Mouse (Mus musculus) E14TG2a.4 (cell line): ENCODE results near the gene 2310039H08Rik.

Source experiments
- H3K27me3 ChIP-seq: 2 replicates; pipeline ENCODE4 v1.6.1; 2014; ENCODE audit warnings: low read length, control low read depth; ENCODE audit not compliant: insufficient read depth
- H3K36me3 ChIP-seq: 2 replicates; pipeline ENCODE4 v1.6.1; 2014; ENCODE audit warnings: low read length, control low read depth; ENCODE audit not compliant: insufficient read depth
- H3K4me1 ChIP-seq: replicated peaks from 2 replicates; pipeline ENCODE4 v1.6.1; 2014; ENCODE audit warnings: low read depth, low read length, control low read depth
- H3K4me3 ChIP-seq: replicated peaks from 2 replicates; pipeline ENCODE4 v1.5.1; 2014; ENCODE audit warnings: mild to moderate bottlenecking, low read length
- H3K9me3 ChIP-seq: 2 replicates; pipeline ENCODE4 v1.6.1; 2014; ENCODE audit warnings: low read length, control low read depth
- CTCF ChIP-seq: conservative IDR thresholded peaks from 2 replicates; pipeline ENCODE4 v1.5.1; 2014; ENCODE audit warnings: low read length
- NANOG ChIP-seq: IDR thresholded peaks from 2 replicates; pipeline ENCODE4 v1.6.1; 2014; ENCODE audit warnings: borderline replicate concordance, low read length, mixed read lengths
- POU5F1 ChIP-seq: IDR thresholded peaks from 2 replicates; pipeline ENCODE4 v1.6.1; 2014; ENCODE audit warnings: low read length, borderline replicate concordance

Gene 2310039H08Rik

GRCm38 (mm10) chr17:46734055-46734454 lies 38.4 kb upstream of the 2310039H08Rik start:
- peaks cover 37% of the 10 kb centered on the region for H3K36me3 ChIP-seq
- no peak overlapping the region for H3K4me3 ChIP-seq
- no peak for TF ChIP-seq NANOG
- no peak for TF ChIP-seq POU5F1
- no peak for TF ChIP-seq CTCF

GRCm38 (mm10) chr17:46735287-46735686 lies 37.1 kb upstream of the 2310039H08Rik start:
- Histone ChIP-seq H3K27me3 (0 out of 2 replicates have a peak, but pooled peaks cover 4% of the 10 kb centered on the region), H3K4me1 (peaks cover 21% of the 10 kb centered on the region), H3K36me3 (peaks cover 37% of the 10 kb centered on the region), H3K4me3 (no peak overlapping the region), H3K9me3 (no peaks in the 10 kb centered on the region)
- TF ChIP-seq NANOG (no peak), POU5F1 (no peak), CTCF (no peak)

More at GRCm38 (mm10) chr17:46734055-46734454, 38.4 kb upstream of the 2310039H08Rik start:
- H3K27me3 ChIP-seq: peaks cover 13% of the 10 kb centered on the region
- no peaks in the 10 kb centered on the region for H3K9me3 ChIP-seq
- peaks cover 32% of the 10 kb centered on the region for H3K4me1 ChIP-seq

GRCm38 (mm10) chr17:46736160-46736559 lies 36.3 kb upstream of the 2310039H08Rik start:
- Histone ChIP-seq H3K36me3 (peaks cover 39% of the 10 kb centered on the region), H3K4me3 (no peak overlapping the region; the same call in 1 of the 2 replicates), H3K27me3 (no peaks in the 10 kb centered on the region), H3K4me1 (peaks cover 21% of the 10 kb centered on the region), H3K9me3 (no peaks in the 10 kb centered on the region)
- TF ChIP-seq CTCF (peak; percentile 91), POU5F1 (no peak)

- peaks cover 35% of the 10 kb centered on the region for H3K4me1 ChIP-seq
- no peak for TF ChIP-seq NANOG
- no peak for TF ChIP-seq CTCF
These were observed 31.1 kb upstream of the 2310039H08Rik start for GRCm38 (mm10) chr17:46741305-46741704.

GRCm38 (mm10) chr17:46742986-46743385 lies 29.4 kb upstream of the 2310039H08Rik start:
- H3K27me3 ChIP-seq: no peaks in the 10 kb centered on the region
- H3K9me3 ChIP-seq: no peaks in the 10 kb centered on the region
- H3K36me3 ChIP-seq: peaks cover 65% of the 10 kb centered on the region
- H3K4me3 ChIP-seq: no peak overlapping the region
- no peak for TF ChIP-seq NANOG
- TF ChIP-seq POU5F1: no peak
- no peak for TF ChIP-seq CTCF
- H3K4me1 ChIP-seq: peaks cover 37% of the 10 kb centered on the region

More at GRCm38 (mm10) chr17:46741305-46741704, 31.1 kb upstream of the 2310039H08Rik start:
- Histone ChIP-seq H3K9me3 (no peaks in the 10 kb centered on the region), H3K27me3 (no peaks in the 10 kb centered on the region), H3K36me3 (peaks cover 62% of the 10 kb centered on the region), H3K4me3 (no peak overlapping the region)

- H3K36me3 ChIP-seq: peaks cover 83% of the 10 kb centered on the region
- peaks cover 51% of the 10 kb centered on the region for H3K4me1 ChIP-seq
- no peaks in the 10 kb centered on the region for H3K27me3 ChIP-seq
- H3K4me3 ChIP-seq: no peak overlapping the region
- no peaks in the 10 kb centered on the region for H3K9me3 ChIP-seq
- TF ChIP-seq NANOG (no peak), CTCF (no peak), POU5F1 (no peak)
These were observed 26.9 kb upstream of the 2310039H08Rik start for GRCm38 (mm10) chr17:46745506-46745905.

GRCm38 (mm10) chr17:46747234-46747633 lies 25.2 kb upstream of the 2310039H08Rik start:
- Histone ChIP-seq H3K36me3 (peaks cover 72% of the 10 kb centered on the region), H3K9me3 (no peaks in the 10 kb centered on the region), H3K27me3 (no peaks in the 10 kb centered on the region), H3K4me1 (peaks cover 62% of the 10 kb centered on the region), H3K4me3 (no peak overlapping the region)
- no peak for TF ChIP-seq POU5F1

- peaks cover 67% of the 10 kb centered on the region for H3K36me3 ChIP-seq
- peaks cover 62% of the 10 kb centered on the region for H3K4me1 ChIP-seq
These were observed 24.6 kb upstream of the 2310039H08Rik start for GRCm38 (mm10) chr17:46747806-46748205.

GRCm38 (mm10) chr17:46749282-46749681 lies 23.2 kb upstream of the 2310039H08Rik start:
- Histone ChIP-seq H3K4me3 (no peak overlapping the region), H3K4me1 (peaks cover 53% of the 10 kb centered on the region), H3K36me3 (peaks cover 52% of the 10 kb centered on the region), H3K27me3 (no peaks in the 10 kb centered on the region), H3K9me3 (no peaks in the 10 kb centered on the region)
- TF ChIP-seq NANOG (no peak), POU5F1 (no peak), CTCF (no peak)

More at GRCm38 (mm10) chr17:46747806-46748205, 24.6 kb upstream of the 2310039H08Rik start:
- no peaks in the 10 kb centered on the region for H3K27me3 ChIP-seq
- no peak for TF ChIP-seq NANOG
- no peak for TF ChIP-seq POU5F1
- TF ChIP-seq CTCF: no peak
- H3K4me3 ChIP-seq: no peak overlapping the region
- no peaks in the 10 kb centered on the region for H3K9me3 ChIP-seq

- Histone ChIP-seq H3K36me3 (peaks cover 43% of the 10 kb centered on the region), H3K27me3 (no peaks in the 10 kb centered on the region), H3K9me3 (no peaks in the 10 kb centered on the region), H3K4me1 (peaks cover 46% of the 10 kb centered on the region), H3K4me3 (peak overlapping the region; percentile 91)
- TF ChIP-seq POU5F1 (no peak), CTCF (no peak), NANOG (no peak)
These were observed 21.9 kb upstream of the 2310039H08Rik start for GRCm38 (mm10) chr17:46750580-46750979.
